Mouse (Mus musculus) CH12.LX (cell line): ENCODE data around the gene Snai1. TPM values are rescaled to one million over a fixed set of nuclear protein-coding genes. Genes with fewer than 3 reads are reported as not detected.

Experiments
- DNase-seq: peaks from one replicate; pipeline ENCODE4 v3.0.0-alpha.2; 2013; ENCODE audit errors: extremely low read depth
- H3K27ac ChIP-seq: 2 replicates; pipeline ENCODE4 v1.5.1; 2012; ENCODE audit warnings: low read depth, mild to moderate bottlenecking, control low read depth, moderate library complexity; ENCODE audit not compliant: insufficient read depth
- H3K27me3 ChIP-seq: replicated peaks from 2 replicates; pipeline ENCODE3; 2012; ENCODE audit warnings: inconsistent platforms
- H3K36me3 ChIP-seq, 2 experiments: replicated peaks in 1 of 2; 2 replicates each; pipeline versions ENCODE3 to v1.6.1; 2012; ENCODE audit warnings: inconsistent platforms in 1 of 2, low read length in 1 of 2, mild to moderate bottlenecking in 1 of 2, mixed read lengths in 1 of 2, moderate library complexity in 1 of 2; ENCODE audit not compliant: control insufficient read depth in 1 of 2, insufficient read depth in 1 of 2
- H3K4me1 ChIP-seq, 2 experiments: 2 replicates each; pipeline ENCODE4 v1.6.1; 2012; ENCODE audit warnings: inconsistent platforms in 1 of 2, moderate library complexity in 1 of 2; ENCODE audit not compliant: insufficient read depth in 2 of 2, control insufficient read depth in 1 of 2
- H3K4me2 ChIP-seq: 2 replicates; pipeline ENCODE4 v1.6.1; 2012; ENCODE audit warnings: low read depth, mild to moderate bottlenecking, control low read depth; ENCODE audit not compliant: poor library complexity, insufficient read depth, severe bottlenecking
- H3K4me3 ChIP-seq, 3 experiments: fragments of 150-350 bp in 1 of 3; sonication (generic) in 1 of 3; replicated peaks in 1 of 3; 2 replicates each; pipeline versions ENCODE3 to v1.5.1; 2011 to 2012; ENCODE audit warnings: low read depth in 2 of 3, low read length in 2 of 3, mild to moderate bottlenecking in 2 of 3, moderate library complexity in 2 of 3, control low read depth in 1 of 3, improper control_type of control experiment in 1 of 3, inconsistent platforms in 1 of 3, mixed read lengths in 1 of 3; ENCODE audit not compliant: poor library complexity in 1 of 3
- H3K79me2 ChIP-seq: replicated peaks from 2 replicates; pipeline ENCODE4 v1.6.1; 2012; ENCODE audit warnings: mild to moderate bottlenecking, moderate library complexity; ENCODE audit not compliant: control insufficient read depth, poor library complexity, insufficient read depth, severe bottlenecking; ENCODE audit errors: extremely low read depth
- H3K9ac ChIP-seq: 2 replicates; pipeline ENCODE4 v1.6.1; 2012; ENCODE audit warnings: low read depth, mild to moderate bottlenecking, control low read depth, moderate library complexity; ENCODE audit not compliant: insufficient read depth
- H3K9me3 ChIP-seq: replicated peaks from 2 replicates; pipeline ENCODE3; 2012; ENCODE audit warnings: low read length, inconsistent platforms, mixed read lengths
- BHLHE40 ChIP-seq: IDR thresholded peaks from 2 replicates; pipeline ENCODE4 v1.6.1; 2011; ENCODE audit warnings: mild to moderate bottlenecking, low read depth, low read length, improper control_type of control experiment
- ELF1 ChIP-seq: IDR thresholded peaks from 2 replicates; pipeline ENCODE4 v1.6.1; 2014; ENCODE audit warnings: low read depth, mild to moderate bottlenecking, inconsistent platforms, low read length, improper control_type of control experiment
- EP300 ChIP-seq: IDR thresholded peaks from 2 replicates; pipeline ENCODE4 v1.6.1; 2011; ENCODE audit warnings: low read length, improper control_type of control experiment
- GABPA ChIP-seq: IDR thresholded peaks from 2 replicates; pipeline ENCODE4 v1.6.1; 2012; ENCODE audit warnings: low read depth, low read length, improper control_type of control experiment, inconsistent platforms; ENCODE audit not compliant: insufficient replicate concordance
- HCFC1 ChIP-seq: IDR thresholded peaks from 2 replicates; pipeline ENCODE4 v1.6.1; 2012; ENCODE audit warnings: low read depth, mild to moderate bottlenecking, inconsistent platforms, low read length, improper control_type of control experiment
- MAFK ChIP-seq: IDR thresholded peaks from 2 replicates; pipeline ENCODE4 v1.6.1; 2011; ENCODE audit warnings: low read length, improper control_type of control experiment; ENCODE audit not compliant: insufficient replicate concordance
- MAX ChIP-seq: IDR thresholded peaks from 2 replicates; pipeline ENCODE4 v1.6.1; 2011; ENCODE audit warnings: low read length, improper control_type of control experiment
- MAZ ChIP-seq: IDR thresholded peaks from 2 replicates; pipeline ENCODE4 v1.6.1; 2012; ENCODE audit warnings: low read depth, mild to moderate bottlenecking, inconsistent platforms, low read length, improper control_type of control experiment, moderate library complexity
- MYC ChIP-seq: IDR thresholded peaks from 2 replicates; pipeline ENCODE4 v1.6.1; 2011; ENCODE audit warnings: low read depth, mild to moderate bottlenecking, improper control_type of control experiment, low read length
- PAX5 ChIP-seq: IDR thresholded peaks from 2 replicates; pipeline ENCODE4 v1.6.1; 2012; ENCODE audit warnings: low read length, inconsistent platforms, mixed read lengths
- RCOR1 ChIP-seq: conservative IDR thresholded peaks from 2 replicates; pipeline ENCODE4 v1.6.1; 2012; ENCODE audit warnings: low read depth, mild to moderate bottlenecking, inconsistent platforms, low read length, improper control_type of control experiment
- SIN3A ChIP-seq: IDR thresholded peaks from 2 replicates; pipeline ENCODE4 v1.6.1; 2012; ENCODE audit warnings: low read length, improper control_type of control experiment, inconsistent platforms
- SMC3 ChIP-seq: IDR thresholded peaks from 2 replicates; pipeline ENCODE4 v1.6.1; 2011; ENCODE audit warnings: low read depth, low read length, improper control_type of control experiment
- TBP ChIP-seq: conservative IDR thresholded peaks from 2 replicates; pipeline ENCODE4 v1.6.1; 2011; ENCODE audit warnings: low read depth, low read length, improper control_type of control experiment
- USF1 ChIP-seq: IDR thresholded peaks from 2 replicates; pipeline ENCODE4 v1.6.1; 2014; ENCODE audit warnings: low read depth, mild to moderate bottlenecking, inconsistent platforms, low read length, improper control_type of control experiment
- USF2 ChIP-seq: conservative IDR thresholded peaks from 2 replicates; pipeline ENCODE4 v1.6.1; 2011; ENCODE audit warnings: low read depth, low read length, improper control_type of control experiment
- ZMIZ1 ChIP-seq: IDR thresholded peaks from 2 replicates; pipeline ENCODE4 v1.6.1; 2012; ENCODE audit warnings: low read depth, mild to moderate bottlenecking, inconsistent platforms, low read length, improper control_type of control experiment
- ZNF384 ChIP-seq: IDR thresholded peaks from 2 replicates; pipeline ENCODE4 v1.6.1; 2012; ENCODE audit warnings: low read depth, low read length, improper control_type of control experiment, inconsistent platforms
- dilution Hi-C: fragments of 300-500 bp; cut with MboI; formaldehyde crosslinking; loops from 2 replicates; pipeline ENCODE4 v1.14.3; 2020; ENCODE audit warnings: low sequenced_read_pairs; ENCODE audit not compliant: extremely low pct_unique_long_range_greater_than_20kb, extremely low pct_ligation_motif_present
- in situ Hi-C: fragments of 300-500 bp; cut with MboI; formaldehyde crosslinking; loops from 3 replicates; pipeline ENCODE4 v1.14.3; 2019; ENCODE audit warnings: low sequenced_read_pairs, low pct_ligation_motif_present, low pct_unique_long_range_greater_than_20kb, mixed read lengths
- polyA plus RNA-seq: library from polyadenylated mRNA; unstranded; fragments of >175 nt; gene quantifications from 2 replicates; pipeline ENCODE4 v1.2.1, GENCODE M21; 2012; ENCODE audit warnings: low read depth; ENCODE audit not compliant: insufficient read length
- total RNA-seq, 2 experiments: library from RNA; depleted of rRNA; stranded (reverse); fragments of 300-350 nt in 1 of 2; fragments of >200 nt in 1 of 2; gene quantifications; 2 replicates each; pipeline ENCODE4 v1.2.3; 2012 to 2014

Snai1 gene
- total and polyA plus RNA-seq, 3 experiments: 1.6 to 12.6 (median 3.1) TPM

- Histone ChIP-seq H3K9ac (no peak overlapping the region), H3K4me1 (peaks cover 0 to 33% of the 10 kb centered on the region in 2 experiments; a peak in 2 of 4 replicates), H3K4me3 (no peak overlapping the region), H3K36me3 (peaks cover 77 to 90% of the 10 kb centered on the region in 2 experiments), H3K9me3 (no peaks in the 10 kb centered on the region), H3K27me3 (no peaks in the 10 kb centered on the region), H3K27ac (no peak overlapping the region), H3K4me2 (no peak overlapping the region), H3K79me2 (0 out of 2 replicates have a peak, but pooled peaks cover 4% of the 10 kb centered on the region)
- no peak for DNase-seq
- in situ Hi-C loops: no loop called here
- dilution Hi-C loops: no loop called here
- TF ChIP-seq BHLHE40 (no peak), SIN3A (no peak), MAFK (no peak), USF1 (no peak), MAX (no peak), HCFC1 (no peak), ZMIZ1 (no peak), GABPA (no peak), TBP (no peak), RCOR1 (no peak), USF2 (no peak), PAX5 (no peak), MYC (no peak), MAZ (no peak), EP300 (no peak), SMC3 (no peak), ELF1 (no peak)
Observed at GRCm38 (mm10) chr2:167514641-167515040, 23.4 kb upstream of the Snai1 start.

- peaks cover 69 to 88% of the 10 kb centered on the region in 2 experiments for H3K36me3 ChIP-seq
Observed at GRCm38 (mm10) chr2:167515688-167516087, 22.3 kb upstream of the Snai1 start.

More at GRCm38 (mm10) chr2:167515688-167516087, 22.3 kb upstream of the Snai1 start:
- peaks cover 0 to 30% of the 10 kb centered on the region in 2 experiments; a peak in 2 of 4 replicates for H3K4me1 ChIP-seq
- H3K9ac ChIP-seq: no peak overlapping the region
- in situ Hi-C loops (no loop called here), dilution Hi-C loops (no loop called here)
- H3K4me3 ChIP-seq: no peak overlapping the region
- no peak for DNase-seq
- H3K9me3 ChIP-seq: no peaks in the 10 kb centered on the region
- no peak for TF ChIP-seq PAX5
- no peak for TF ChIP-seq ZNF384
- 0 out of 2 replicates have a peak, but pooled peaks cover 4% of the 10 kb centered on the region for H3K79me2 ChIP-seq
- H3K4me2 ChIP-seq: no peak overlapping the region
- H3K27ac ChIP-seq: no peak overlapping the region
- no peaks in the 10 kb centered on the region for H3K27me3 ChIP-seq
